Mouse (Mus musculus) embryonic fibroblast, embryonic 13.5 days (primary cell): ENCODE data around the gene Strip1.

Experiments used
- CTCF ChIP-seq: IDR thresholded peaks from 2 replicates; pipeline ENCODE4 v1.5.1; 2011; ENCODE audit warnings: mild to moderate bottlenecking, control low read depth, low read length, moderate library complexity, borderline replicate concordance; ENCODE audit not compliant: insufficient read depth
- POLR2A ChIP-seq: IDR thresholded peaks from 2 replicates; pipeline ENCODE4 v1.6.1; 2011; ENCODE audit warnings: low read depth, mild to moderate bottlenecking, control low read depth, low read length, moderate library complexity

- no peak for TF ChIP-seq CTCF
- TF ChIP-seq POLR2A, result no peak
Measured at GRCm38 (mm10) chr3:107594662-107595263, 36.7 kb downstream of the Strip1 start, which contains the start of gene Alx3.
